Mouse (Mus musculus) spleen, embryonic (tissue): ENCODE measurements at regions not wholly inside any gene's neighbourhood (a gene's known extent, or its start where the extent isn't known, plus 50 kb on each side); places are given as distances from the start of the nearest gene placed in this dataset.

ENCODE experiments used
- CTCF ChIA-PET: fragments of 350-600 bp; sonication (Branson Sonifier 250); formaldehyde crosslinking; loops from one replicate; lab custom pipeline; 2022; lab: Charles Lee

GRCm38 (mm10) chr2:9184243-9184642 is 696.8 kb upstream of the 4930412O13Rik start:
- CTCF ChIA-PET = no interaction called here

GRCm38 (mm10) chr2:9185780-9186483 is 695.1 kb upstream of the 4930412O13Rik start:
- CTCF ChIA-PET = no interaction called here

- CTCF ChIA-PET = no interaction called here
Observed at GRCm38 (mm10) chr2:9193195-9193594, 687.9 kb upstream of the 4930412O13Rik start.

GRCm38 (mm10) chr2:9197025-9197424 is 684.0 kb upstream of the 4930412O13Rik start:
- CTCF ChIA-PET = no interaction called here

GRCm38 (mm10) chr2:9207963-9208362 is 673.1 kb upstream of the 4930412O13Rik start:
- CTCF ChIA-PET = no interaction called here
